Mouse (Mus musculus): Measurements from ENCODE around the gene Nrros.

Gene Nrros

GRCm38 (mm10) chr16:32165281-32165821 lies at the start of gene Nrros:
TSS of gene Nrros (minus strand) at chr16:32165594.
- in situ Hi-C loops (cut with MboI, MseI) = no loop called here

GRCm38 (mm10) chr16:32214804-32215576 lies 49.6 kb upstream of the Nrros start:
- in situ Hi-C loops (cut with MboI, MseI) = no loop called here

- in situ Hi-C loops (cut with MboI, MseI) = no loop called here
These were observed 48.8 kb upstream of the Nrros start for GRCm38 (mm10) chr16:32214156-32214555.

- in situ Hi-C loops (cut with MboI, MseI) = loop anchor here (5.0 kb wide), 1 partner anchor 93 kb away; no protein-coding TSS in a partner anchor
These were observed 39.5 kb upstream of the Nrros start for GRCm38 (mm10) chr16:32204902-32205301.

- in situ Hi-C loops (cut with MboI, MseI) = loop anchor here (5.0 kb wide), 1 partner anchor 90 kb away; no protein-coding TSS in a partner anchor
These were observed 37.3 kb upstream of the Nrros start for GRCm38 (mm10) chr16:32202681-32203080.

- in situ Hi-C loops (cut with MboI, MseI) = loop anchor here (5.0 kb wide), 1 partner anchor 89 kb away; no protein-coding TSS in a partner anchor
These were observed 35.6 kb upstream of the Nrros start for GRCm38 (mm10) chr16:32201004-32201325.

- in situ Hi-C loops (cut with MboI, MseI) = loop anchor here (5.0 kb wide), 1 partner anchor 88 kb away; no protein-coding TSS in a partner anchor
These were observed 35.0 kb upstream of the Nrros start for GRCm38 (mm10) chr16:32200256-32201003.

GRCm38 (mm10) chr16:32190011-32190441 lies 24.6 kb upstream of the Nrros start:
- in situ Hi-C loops (cut with MboI, MseI) = no loop called here

GRCm38 (mm10) chr16:32189109-32189508 lies 23.7 kb upstream of the Nrros start:
- in situ Hi-C loops (cut with MboI, MseI) = no loop called here

- in situ Hi-C loops (cut with MboI, MseI) = no loop called here
These were observed 20.7 kb upstream of the Nrros start for GRCm38 (mm10) chr16:32186056-32186455.

GRCm38 (mm10) chr16:32179333-32179901 lies 14.0 kb upstream of the Nrros start, which contains the start of gene Bex6:
TSS of gene Bex6 (plus strand) at chr16:32179823.
- in situ Hi-C loops (cut with MboI, MseI) = no loop called here

GRCm38 (mm10) chr16:32176896-32177686 lies 11.7 kb upstream of the Nrros start:
- in situ Hi-C loops (cut with MboI, MseI) = no loop called here

- in situ Hi-C loops (cut with MboI, MseI) = no loop called here
These were observed 9.6 kb upstream of the Nrros start for GRCm38 (mm10) chr16:32175029-32175428.

- in situ Hi-C loops (cut with MboI, MseI) = no loop called here
These were observed 9.1 kb upstream of the Nrros start for GRCm38 (mm10) chr16:32174340-32175005.

GRCm38 (mm10) chr16:32173401-32173800 lies 8.0 kb upstream of the Nrros start:
- in situ Hi-C loops (cut with MboI, MseI) = no loop called here

GRCm38 (mm10) chr16:32171031-32171731 lies 5.8 kb upstream of the Nrros start:
- in situ Hi-C loops (cut with MboI, MseI) = no loop called here

GRCm38 (mm10) chr16:32167819-32168545 lies 2.6 kb upstream of the Nrros start:
- in situ Hi-C loops (cut with MboI, MseI) = no loop called here

- in situ Hi-C loops (cut with MboI, MseI) = loop anchor here (5.0 kb wide), 1 partner anchor 37 kb away; no protein-coding TSS in a partner anchor
These were observed 882 bp downstream of the Nrros start for GRCm38 (mm10) chr16:32164396-32165027.

- in situ Hi-C loops (cut with MboI, MseI) = loop anchor here (5.0 kb wide), 1 partner anchor 37 kb away; no protein-coding TSS in a partner anchor
These were observed 1.5 kb downstream of the Nrros start for GRCm38 (mm10) chr16:32163891-32164290.
